Mouse (Mus musculus) lung, adult 18-20 months (tissue): Measurements from ENCODE around the gene Olfr332.
A peak's percentile ranks its signal among the peaks of the same experiment; 100 is the strongest.
"Not testable (repeated sequence)": the region's sequence is repeated elsewhere in the genome, so short reads cannot be mapped to it uniquely, and the experiment has no call there.

Experiments
- DNase-seq, 2 experiments: peaks; one replicate each; pipeline ENCODE4 v3.0.0; 2022; ENCODE audit warnings: mixed read lengths in 2 of 2

The Olfr332 gene

DNA sequence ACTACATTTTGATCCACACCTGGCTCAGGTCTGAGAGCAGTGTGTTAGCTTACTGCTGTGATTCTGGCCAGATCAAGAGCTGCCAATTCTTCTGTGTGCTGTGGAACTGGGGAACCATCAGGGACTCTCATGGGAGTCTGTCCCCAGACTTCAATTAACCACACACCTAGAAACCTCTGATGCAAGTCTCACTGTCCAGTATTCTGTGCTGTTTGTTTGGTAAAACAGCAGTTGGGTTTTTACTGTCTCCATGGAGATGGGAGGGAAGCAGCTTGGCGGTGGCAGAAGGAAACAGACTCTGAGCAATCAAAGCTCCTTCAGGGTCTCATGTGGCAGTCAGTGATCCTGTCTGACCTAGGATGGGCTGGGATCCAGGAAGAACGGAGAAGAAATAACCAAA lies at the start of gene Olfr332:
Olfr332 (minus strand) TSS at position 101 of the 400 bp plus-strand sequence.
- no peak for DNase-seq

GRCm38 (mm10) chr11:58534736-58535135 lies 42.4 kb upstream of the Olfr332 start, which contains the start of gene Olfr330:
Olfr330 (minus strand) TSS chr11:58534836.
- not testable (repeated sequence) for DNase-seq

GRCm38 (mm10) chr11:58519756-58520155 lies 27.4 kb upstream of the Olfr332 start:
- DNase-seq: peak; percentile 1 to 15

DNA sequence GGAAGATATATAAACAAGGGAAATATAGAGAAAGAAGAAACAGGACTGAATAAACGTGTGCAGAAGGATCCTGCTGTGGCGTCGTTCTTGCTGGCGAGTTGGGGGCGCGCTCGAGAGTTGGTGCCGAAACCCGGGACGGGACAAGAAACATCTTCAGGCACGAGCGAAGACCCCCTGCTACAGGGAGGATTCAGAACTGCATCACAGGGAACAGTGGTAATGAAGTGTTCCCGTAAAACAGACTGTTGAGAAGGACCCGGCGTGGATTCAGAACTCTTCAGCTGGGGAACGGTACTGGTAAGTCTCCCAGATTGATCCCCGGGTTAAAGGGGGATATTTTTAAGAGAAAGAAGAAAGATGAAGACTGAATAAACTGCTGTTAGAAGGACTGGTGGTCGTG lies 26.6 kb upstream of the Olfr332 start:
- DNase-seq: peak; percentile 59 to 66

GRCm38 (mm10) chr11:58509058-58509457 lies 16.7 kb upstream of the Olfr332 start:
- DNase-seq: not testable (repeated sequence)

DNA sequence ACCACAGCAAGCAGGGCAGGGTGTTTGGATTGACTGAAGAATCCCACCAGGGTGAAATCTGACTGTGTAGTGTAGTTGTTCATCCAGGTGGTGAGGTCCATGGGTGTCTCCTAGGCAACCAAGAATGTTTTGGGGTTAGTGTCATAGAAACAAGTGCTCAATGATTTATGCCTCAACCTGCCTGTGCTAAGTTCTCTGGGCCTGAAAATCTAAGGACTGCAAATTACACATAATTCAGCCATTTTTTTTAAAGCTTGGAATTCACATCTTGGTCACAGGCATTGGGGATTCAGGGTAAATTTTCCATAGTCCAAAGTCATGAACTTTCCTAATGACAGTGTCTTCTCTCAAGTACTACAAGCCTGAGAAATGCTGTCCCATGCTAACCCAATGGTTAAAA lies 10.1 kb upstream of the Olfr332 start, which contains the start of gene Olfr331:
Olfr331 (minus strand) TSS at position 101 of the 400 bp plus-strand sequence.
- not testable (repeated sequence) for DNase-seq

- no peak for DNase-seq
These were observed 6.9 kb upstream of the Olfr332 start for GRCm38 (mm10) chr11:58499290-58499689.

- no peak for DNase-seq
These were observed 6.4 kb upstream of the Olfr332 start for GRCm38 (mm10) chr11:58498761-58499160.

GRCm38 (mm10) chr11:58462170-58462569 lies 30.2 kb downstream of the Olfr332 start, which contains the start of gene Olfr30:
Olfr30 (minus strand) TSS chr11:58462270.
- no peak for DNase-seq

- DNase-seq: no peak
These were observed 38.8 kb downstream of the Olfr332 start for GRCm38 (mm10) chr11:58453592-58453991.

GRCm38 (mm10) chr11:58452759-58453158 lies 39.6 kb downstream of the Olfr332 start, which contains the start of gene Lypd9:
Lypd9 (minus strand) TSS chr11:58452923.
- DNase-seq: no peak
